Mouse (Mus musculus) forebrain, postnatal 0 days (tissue): ENCODE measurements around the gene Arel1. TPM values are rescaled to one million over a fixed set of nuclear protein-coding genes. Genes with fewer than 3 reads are reported as not detected.

ENCODE experiments used
- ATAC-seq: fragments of 200-750 bp; cut with Nextera tagmentation; 2 replicates; pipeline ENCODE4 v1.8.0; 2017; ENCODE audit warnings: mild to moderate bottlenecking, moderate library complexity
- DNase-seq: peaks from one replicate; pipeline ENCODE4 v3.0.0-alpha.2; 2015
- H3K27ac ChIP-seq: fragments of 300-500 bp; sonication (generic); 2 replicates; pipeline ENCODE4 v1.5.1; 2014; ENCODE audit warnings: low read depth, mild to moderate bottlenecking, antibody characterized with exemption, low read length, moderate library complexity, mixed read lengths
- H3K27me3 ChIP-seq: fragments of 300-500 bp; sonication (generic); 2 replicates; pipeline ENCODE4 v1.6.1; 2014; ENCODE audit warnings: mild to moderate bottlenecking, low read length, mixed read lengths; ENCODE audit not compliant: insufficient read depth
- H3K36me3 ChIP-seq: fragments of 300-500 bp; sonication (generic); 2 replicates; pipeline ENCODE4 v1.6.1; 2014; ENCODE audit warnings: mild to moderate bottlenecking, moderate library complexity; ENCODE audit not compliant: insufficient read depth
- H3K4me1 ChIP-seq: fragments of 300-500 bp; sonication (generic); 2 replicates; pipeline ENCODE4 v1.6.1; 2014; ENCODE audit warnings: antibody characterized with exemption; ENCODE audit not compliant: insufficient read depth
- H3K4me2 ChIP-seq: fragments of 300-500 bp; sonication (generic); 2 replicates; pipeline ENCODE4 v1.6.1; 2014; ENCODE audit warnings: low read depth, mild to moderate bottlenecking, moderate library complexity
- H3K4me3 ChIP-seq: fragments of 300-500 bp; sonication (generic); 2 replicates; pipeline ENCODE4 v1.5.1; 2014; ENCODE audit warnings: low read depth, low read length, mixed read lengths
- H3K9ac ChIP-seq: fragments of 300-500 bp; sonication (generic); 2 replicates; pipeline ENCODE4 v1.6.1; 2014; ENCODE audit warnings: mild to moderate bottlenecking
- H3K9me3 ChIP-seq: fragments of 300-500 bp; sonication (generic); 2 replicates; pipeline ENCODE4 v1.6.1; 2016; ENCODE audit warnings: low read length
- CTCF ChIP-seq: sonication (generic); IDR thresholded peaks from 2 replicates; pipeline ENCODE4 v1.5.1; 2016; ENCODE audit warnings: antibody characterized with exemption, control low read depth, low read depth
- WGBS: fragments of 180-500 bp; shearing (Covaris S2); extraction: QIAGEN DNeasy Blood & Tissue Kit; methylation state at CpG from one replicate; pipeline ENCODE4 v1.1.7; 2014; 5-methylcytosine and 5-hydroxymethylcytosine counted together
- polyA plus RNA-seq: library from polyadenylated mRNA; unstranded; fragments of >200 nt; fragmentation: Nextera tagmentation; extraction: Ambion mirVana; gene quantifications from 2 replicates; pipeline ENCODE4 v1.2.1, GENCODE M21; 2015
- total RNA-seq: library from RNA; depleted of rRNA; stranded (reverse); fragments of >200 nt; gene quantifications from 2 replicates; pipeline ENCODE4 v1.2.3, GENCODE M21; 2014

The Arel1 gene
- total and polyA plus RNA-seq, 2 experiments from 2014 or later = 32.8 to 96.9 TPM

GRCm38 (mm10) chr12:84996501-84997398 is 26.1 kb upstream of the Arel1 start:
- Histone ChIP-seq H3K27ac (peak overlapping the region; percentile 97), H3K4me2 (peak overlapping the region; percentile 82), H3K4me1 (peaks cover 19% of the 10 kb centered on the region), H3K9ac (peak overlapping the region; percentile 99), H3K9me3 (no peaks in the 10 kb centered on the region), H3K27me3 (no peaks in the 10 kb centered on the region), H3K4me3 (peak overlapping the region; percentile 96), H3K36me3 (no peaks in the 10 kb centered on the region)
- no peak for DNase-seq
- ATAC-seq = peak; percentile 56
- 3% methylated on average over 44 of the region's 44 CpGs for WGBS
- TF ChIP-seq CTCF = no peak

GRCm38 (mm10) chr12:84996083-84996496 is 25.4 kb upstream of the Arel1 start, which contains the start of gene Ylpm1:
Gene Ylpm1 (plus strand): TSS chr12:84996321.
- Histone ChIP-seq H3K4me1 (peaks cover 19% of the 10 kb centered on the region), H3K4me2 (peak within 1 kb of the TSS; percentile 82), H3K9me3 (no peaks in the 10 kb centered on the region), H3K4me3 (peak within 1 kb of the TSS; percentile 96), H3K36me3 (no peaks in the 10 kb centered on the region), H3K9ac (peak within 1 kb of the TSS; percentile 99), H3K27ac (peak within 1 kb of the TSS; percentile 97), H3K27me3 (no peaks in the 10 kb centered on the region)
- WGBS = under 1% methylated on average over 45 of the region's 45 CpGs
- TF ChIP-seq CTCF = peak; percentile 72
- ATAC-seq (peak; percentile 98), DNase-seq (peak; percentile 99)

GRCm38 (mm10) chr12:84995112-84995761 is 24.5 kb upstream of the Arel1 start:
- Histone ChIP-seq H3K27ac (no peak overlapping the region), H3K4me2 (peak overlapping the region; percentile 82), H3K36me3 (no peaks in the 10 kb centered on the region), H3K4me1 (peaks cover 19% of the 10 kb centered on the region), H3K9me3 (no peaks in the 10 kb centered on the region), H3K27me3 (no peaks in the 10 kb centered on the region), H3K9ac (no peak overlapping the region), H3K4me3 (peak overlapping the region; percentile 96)
- ATAC-seq (no peak), DNase-seq (no peak)
- 95% methylated on average over 8 of the region's 9 CpGs for WGBS
- no peak for TF ChIP-seq CTCF

GRCm38 (mm10) chr12:84989456-84989855 is 18.8 kb upstream of the Arel1 start:
- TF ChIP-seq CTCF = no peak
- no peaks in the 10 kb centered on the region for H3K4me1 ChIP-seq
- no peaks in the 10 kb centered on the region for H3K9me3 ChIP-seq
- no peak overlapping the region for H3K4me3 ChIP-seq
- DNase-seq (no peak), ATAC-seq (no peak)
- H3K27ac ChIP-seq = no peak overlapping the region
- H3K27me3 ChIP-seq = no peaks in the 10 kb centered on the region
- H3K4me2 ChIP-seq = no peak overlapping the region
- 55% methylated on average over 4 of the region's 4 CpGs for WGBS
- H3K9ac ChIP-seq = no peak overlapping the region
- peaks cover 5% of the 10 kb centered on the region; the same call in 1 of the 2 replicates for H3K36me3 ChIP-seq

GRCm38 (mm10) chr12:84979264-84979862 is 8.7 kb upstream of the Arel1 start:
- ATAC-seq = no peak
- Histone ChIP-seq H3K27me3 (no peaks in the 10 kb centered on the region), H3K4me3 (no peak overlapping the region), H3K9me3 (no peaks in the 10 kb centered on the region), H3K27ac (no peak overlapping the region), H3K36me3 (peaks cover 77% of the 10 kb centered on the region), H3K4me2 (no peak overlapping the region), H3K9ac (no peak overlapping the region), H3K4me1 (no peaks in the 10 kb centered on the region)
- no peak for TF ChIP-seq CTCF
- DNase-seq = no peak
- WGBS = 87% methylated on average over 2 of the region's 2 CpGs

- no peaks in the 10 kb centered on the region for H3K27me3 ChIP-seq
- 0 out of 2 replicates have a peak, but pooled peaks cover 7% of the 10 kb centered on the region for H3K4me1 ChIP-seq
- peaks cover 19% of the 10 kb centered on the region for H3K36me3 ChIP-seq
- H3K4me2 ChIP-seq = peak overlapping the region; percentile 89
- no peaks in the 10 kb centered on the region for H3K9me3 ChIP-seq
- H3K9ac ChIP-seq = peak overlapping the region; percentile 85
- TF ChIP-seq CTCF = no peak
- DNase-seq = no peak
- WGBS = 29% methylated on average over 15 of the region's 15 CpGs
- ATAC-seq = peak; percentile 34
- H3K4me3 ChIP-seq = peak overlapping the region; percentile 73
- peak overlapping the region; percentile 77; the same call in 1 of the 2 replicates for H3K27ac ChIP-seq
These were observed 858 bp downstream of the Arel1 start for GRCm38 (mm10) chr12:84969656-84970427.
